Mouse (Mus musculus): ENCODE data around the gene Clec2i. TPM values are rescaled to one million over a fixed set of nuclear protein-coding genes. Genes with fewer than 3 reads are reported as not detected.
"Not testable (repeated sequence)": the region's sequence is repeated elsewhere in the genome, so short reads cannot be mapped to it uniquely, and the experiment has no call there.

The Clec2i gene
- polyA plus RNA-seq, 1 experiment from 2014 or later: not detected

GRCm38 (mm10) chr6:128857976-128858375 lies 29.4 kb upstream of the Clec2i start:
- Histone ChIP-seq H3K4me2 (no peak overlapping the region), H3K27me3 (replicated peaks) (no peaks in the 10 kb centered on the region), H3K9ac (no peak overlapping the region), H3K4me1 (0 out of 2 replicates have a peak, but pooled peaks cover 8% of the 10 kb centered on the region), H3K4me3 (no peak overlapping the region), H3K27ac (no peak overlapping the region), H3K36me3 (no peaks in the 10 kb centered on the region), H3K9me3 (replicated peaks) (no peaks in the 10 kb centered on the region)
- WGBS (ENCODE audit: insufficient replicate concordance): 58% methylated on average over 2 of the region's 2 CpGs
- no peak for ATAC-seq

- no peaks in the 10 kb centered on the region for H3K27me3 ChIP-seq (replicated peaks)
- no peaks in the 10 kb centered on the region for H3K36me3 ChIP-seq
- 44% methylated on average over 3 of the region's 3 CpGs for WGBS (ENCODE audit: insufficient replicate concordance)
- no peaks in the 10 kb centered on the region for H3K4me1 ChIP-seq
- no peak for ATAC-seq
- no peak overlapping the region for H3K4me2 ChIP-seq
- no peak overlapping the region for H3K9ac ChIP-seq
- H3K27ac ChIP-seq: no peak overlapping the region
- no peaks in the 10 kb centered on the region for H3K9me3 ChIP-seq (replicated peaks)
- H3K4me3 ChIP-seq: no peak overlapping the region
Measured at GRCm38 (mm10) chr6:128868861-128869260, 18.5 kb upstream of the Clec2i start.

GRCm38 (mm10) chr6:128871910-128872610 lies 15.3 kb upstream of the Clec2i start:
- Histone ChIP-seq H3K9me3 (replicated peaks) (no peaks in the 10 kb centered on the region), H3K4me1 (no peaks in the 10 kb centered on the region), H3K27me3 (replicated peaks) (no peaks in the 10 kb centered on the region), H3K4me2 (no peak overlapping the region), H3K4me3 (no peak overlapping the region), H3K9ac (no peak overlapping the region), H3K27ac (no peak overlapping the region), H3K36me3 (no peaks in the 10 kb centered on the region)
- 59% methylated on average over 1 of the region's 1 CpGs for WGBS (ENCODE audit: insufficient replicate concordance)
- ATAC-seq: no peak

- H3K36me3 ChIP-seq: no peaks in the 10 kb centered on the region
- WGBS (ENCODE audit: insufficient replicate concordance): 36% methylated on average over 5 of the region's 5 CpGs
- H3K9ac ChIP-seq: no peak overlapping the region
- H3K4me1 ChIP-seq: no peaks in the 10 kb centered on the region
- H3K4me2 ChIP-seq: no peak overlapping the region
- ATAC-seq: 0 out of 2 replicates have a peak, but pooled peaks have one; percentile 30
- no peak overlapping the region for H3K27ac ChIP-seq
- no peaks in the 10 kb centered on the region for H3K27me3 ChIP-seq (replicated peaks)
- H3K9me3 ChIP-seq (replicated peaks): no peaks in the 10 kb centered on the region
- H3K4me3 ChIP-seq: no peak overlapping the region
Measured at GRCm38 (mm10) chr6:128888834-128889233, 1.4 kb downstream of the Clec2i start.

GRCm38 (mm10) chr6:128890948-128891355 lies 3.6 kb downstream of the Clec2i start, which contains the start of gene BC035044:
BC035044 (minus strand) TSS chr6:128891126.
- H3K27me3 ChIP-seq (replicated peaks): no peaks in the 10 kb centered on the region
- 22% methylated on average over 2 of the region's 2 CpGs for WGBS (ENCODE audit: insufficient replicate concordance)
- H3K9me3 ChIP-seq (replicated peaks): no peaks in the 10 kb centered on the region
- H3K27ac ChIP-seq: no peak within 1 kb of the TSS; the same call in 1 of the 2 replicates
- H3K9ac ChIP-seq: no peak within 1 kb of the TSS
- no peak within 1 kb of the TSS for H3K4me2 ChIP-seq
- H3K36me3 ChIP-seq: no peaks in the 10 kb centered on the region
- ATAC-seq: no peak
- no peaks in the 10 kb centered on the region for H3K4me1 ChIP-seq
- peak within 1 kb of the TSS; percentile 17; the same call in 1 of the 2 replicates for H3K4me3 ChIP-seq

GRCm38 (mm10) chr6:128895404-128896001 lies 8.1 kb downstream of the Clec2i start:
- H3K27ac ChIP-seq: no peak overlapping the region
- 63% methylated on average over 3 of the region's 3 CpGs for WGBS (ENCODE audit: insufficient replicate concordance)
- ATAC-seq: no peak
- H3K9ac ChIP-seq: no peak overlapping the region
- no peaks in the 10 kb centered on the region for H3K9me3 ChIP-seq (replicated peaks)
- no peaks in the 10 kb centered on the region for H3K36me3 ChIP-seq
- H3K4me1 ChIP-seq: no peaks in the 10 kb centered on the region
- no peak overlapping the region for H3K4me2 ChIP-seq
- H3K27me3 ChIP-seq (replicated peaks): no peaks in the 10 kb centered on the region
- no peak overlapping the region for H3K4me3 ChIP-seq

GRCm38 (mm10) chr6:128900044-128900443 lies 12.7 kb downstream of the Clec2i start:
- H3K9ac ChIP-seq: no peak overlapping the region
- ATAC-seq: no peak
- no peaks in the 10 kb centered on the region for H3K4me1 ChIP-seq
- H3K27me3 ChIP-seq (replicated peaks): no peaks in the 10 kb centered on the region
- WGBS (ENCODE audit: insufficient replicate concordance): 56% methylated on average over 2 of the region's 2 CpGs
- no peak overlapping the region for H3K4me3 ChIP-seq
- H3K27ac ChIP-seq: no peak overlapping the region
- H3K36me3 ChIP-seq: no peaks in the 10 kb centered on the region
- H3K4me2 ChIP-seq: no peak overlapping the region
- H3K9me3 ChIP-seq (replicated peaks): no peaks in the 10 kb centered on the region

- H3K36me3 ChIP-seq; H3K9me3 ChIP-seq (replicated peaks); H3K4me1 ChIP-seq; H3K9ac ChIP-seq; H3K27ac ChIP-seq; ATAC-seq; H3K27me3 ChIP-seq (replicated peaks); H3K4me3 ChIP-seq; H3K4me2 ChIP-seq: not testable (repeated sequence)
- 62% methylated on average over 6 of the region's 6 CpGs for WGBS (ENCODE audit: insufficient replicate concordance)
Measured at GRCm38 (mm10) chr6:128900796-128901552, 13.6 kb downstream of the Clec2i start.

GRCm38 (mm10) chr6:128913598-128914254 lies 26.3 kb downstream of the Clec2i start:
- WGBS (ENCODE audit: insufficient replicate concordance): 42% methylated on average over 2 of the region's 2 CpGs
- no peaks in the 10 kb centered on the region for H3K36me3 ChIP-seq
- H3K4me2 ChIP-seq: no peak overlapping the region
- H3K4me1 ChIP-seq: no peaks in the 10 kb centered on the region
- no peak for ATAC-seq
- H3K9me3 ChIP-seq (replicated peaks): no peaks in the 10 kb centered on the region
- H3K4me3 ChIP-seq: no peak overlapping the region
- H3K27ac ChIP-seq: no peak overlapping the region
- no peak overlapping the region for H3K9ac ChIP-seq
- H3K27me3 ChIP-seq (replicated peaks): no peaks in the 10 kb centered on the region

GRCm38 (mm10) chr6:128917322-128917721 lies 29.9 kb downstream of the Clec2i start:
- Histone ChIP-seq H3K36me3 (no peaks in the 10 kb centered on the region), H3K4me2 (no peak overlapping the region), H3K9ac (no peak overlapping the region), H3K9me3 (replicated peaks) (no peaks in the 10 kb centered on the region), H3K27me3 (replicated peaks) (no peaks in the 10 kb centered on the region), H3K4me1 (no peaks in the 10 kb centered on the region), H3K4me3 (no peak overlapping the region), H3K27ac (no peak overlapping the region)
- 72% methylated on average over 2 of the region's 2 CpGs for WGBS (ENCODE audit: insufficient replicate concordance)
- ATAC-seq: no peak

GRCm38 (mm10) chr6:128933050-128933449 lies 45.7 kb downstream of the Clec2i start:
- WGBS (ENCODE audit: insufficient replicate concordance): 76% methylated on average over 2 of the region's 2 CpGs
- ATAC-seq: no peak
- Histone ChIP-seq H3K9ac (no peak overlapping the region), H3K4me2 (no peak overlapping the region), H3K27me3 (replicated peaks) (no peaks in the 10 kb centered on the region), H3K36me3 (no peaks in the 10 kb centered on the region), H3K27ac (no peak overlapping the region), H3K4me3 (no peak overlapping the region), H3K4me1 (no peaks in the 10 kb centered on the region), H3K9me3 (replicated peaks) (no peaks in the 10 kb centered on the region)

- H3K9ac ChIP-seq; H3K27me3 ChIP-seq (replicated peaks); H3K27ac ChIP-seq; H3K4me1 ChIP-seq; ATAC-seq; H3K9me3 ChIP-seq (replicated peaks); H3K4me3 ChIP-seq; H3K36me3 ChIP-seq; H3K4me2 ChIP-seq: not testable (repeated sequence)
- 79% methylated on average over 4 of the region's 4 CpGs for WGBS (ENCODE audit: insufficient replicate concordance)
Measured at GRCm38 (mm10) chr6:128934081-128934480, 46.7 kb downstream of the Clec2i start, which contains the start of gene Clec2g. Clec2g (plus strand) TSS chr6:128934381.

Data from liver, embryonic 12.5 days (tissue).